Mouse (Mus musculus) MEL (cell line): ENCODE results near the gene Uba2.

Experiments used
- HCFC1 ChIP-seq: IDR thresholded peaks from 2 replicates; pipeline ENCODE4 v1.6.1; 2012; ENCODE audit warnings: low read depth, mild to moderate bottlenecking, inconsistent platforms, low read length, improper control_type of control experiment, moderate library complexity
- SIN3A ChIP-seq: IDR thresholded peaks from 2 replicates; pipeline ENCODE4 v1.6.1; 2012; ENCODE audit warnings: low read length, improper control_type of control experiment, inconsistent platforms

GRCm38 (mm10) chr7:34189376-34189989 is 20.1 kb upstream of the Uba2 start:
- TF ChIP-seq HCFC1, result no peak
- no peak for TF ChIP-seq SIN3A
